Mouse (Mus musculus): Measurements from ENCODE around the gene Sesn1. TPM values are rescaled to one million over a fixed set of nuclear protein-coding genes. Genes with fewer than 3 reads are reported as not detected.
"Not testable (repeated sequence)": the region's sequence is repeated elsewhere in the genome, so short reads cannot be mapped to it uniquely, and the experiment has no call there.

Gene Sesn1
- total RNA-seq, 4 experiments from 2014 or later: 87.8 to 136 (median 109) TPM

GRCm38 (mm10) chr10:41908899-41909298 is 99.2 kb downstream of the Sesn1 start:
- DNase-seq (ENCODE audit: low spot score): no peak

- DNase-seq (ENCODE audit: low spot score): no peak
Observed at GRCm38 (mm10) chr10:41912290-41912994, 102.7 kb downstream of the Sesn1 start.

GRCm38 (mm10) chr10:41926726-41927125 is 117.0 kb downstream of the Sesn1 start:
- no peak for DNase-seq (ENCODE audit: low spot score)

- DNase-seq (ENCODE audit: low spot score): no peak
Observed at GRCm38 (mm10) chr10:41930966-41931365, 121.2 kb downstream of the Sesn1 start.

- DNase-seq (ENCODE audit: low spot score): peak; percentile 19
Observed at GRCm38 (mm10) chr10:41931962-41932361, 122.2 kb downstream of the Sesn1 start.

GRCm38 (mm10) chr10:41932943-41933342 is 123.2 kb downstream of the Sesn1 start:
- no peak for DNase-seq (ENCODE audit: low spot score)

- DNase-seq (ENCODE audit: low spot score): peak; percentile 75
Observed at GRCm38 (mm10) chr10:41933536-41933935, 123.8 kb downstream of the Sesn1 start.

- DNase-seq (ENCODE audit: low spot score): peak; percentile 90
Observed at GRCm38 (mm10) chr10:41934633-41935475, 125.1 kb downstream of the Sesn1 start.

- no peak for DNase-seq (ENCODE audit: low spot score)
Observed at GRCm38 (mm10) chr10:41935476-41935829, 125.7 kb downstream of the Sesn1 start.

- DNase-seq (ENCODE audit: low spot score): peak; percentile 41
Observed at GRCm38 (mm10) chr10:41936100-41936499, 126.4 kb downstream of the Sesn1 start.

GRCm38 (mm10) chr10:41937176-41937575 is 127.4 kb downstream of the Sesn1 start:
- DNase-seq (ENCODE audit: low spot score): peak; percentile 38

GRCm38 (mm10) chr10:41939090-41939489 is 129.4 kb downstream of the Sesn1 start:
- no peak for DNase-seq (ENCODE audit: low spot score)

GRCm38 (mm10) chr10:41952354-41952753 is 142.6 kb downstream of the Sesn1 start:
- not testable (repeated sequence) for DNase-seq (ENCODE audit: low spot score)

GRCm38 (mm10) chr10:41952850-41953527 is 143.3 kb downstream of the Sesn1 start:
- DNase-seq (ENCODE audit: low spot score): no peak

GRCm38 (mm10) chr10:41953528-41953864 is 143.8 kb downstream of the Sesn1 start:
- DNase-seq (ENCODE audit: low spot score): no peak

- no peak for DNase-seq (ENCODE audit: low spot score)
Observed at GRCm38 (mm10) chr10:41957421-41958225, 147.9 kb downstream of the Sesn1 start.

Other genes starting within 250 kb of the Sesn1 start
- under 1 TPM in 1 of 4 experiments, not detected in 3; 0.20 TPM for gene Ccdc162, start 93.3 kb upstream of the Sesn1 start, total RNA-seq (2022)
- gene Cep57l1, start 64 bp upstream of the Sesn1 start, total RNA-seq (2022): 1 to 10 TPM; 2.1 to 4.3 (median 3.0) TPM
- 10 to 100 TPM; 22.2 to 29.8 (median 28.0) TPM for gene Armc2, start 208.5 kb downstream of the Sesn1 start, total RNA-seq (2022)

All from heart, adult 8-10 months (tissue).